Mouse (Mus musculus): Measurements from ENCODE around the gene Dlgap4.

DNA sequence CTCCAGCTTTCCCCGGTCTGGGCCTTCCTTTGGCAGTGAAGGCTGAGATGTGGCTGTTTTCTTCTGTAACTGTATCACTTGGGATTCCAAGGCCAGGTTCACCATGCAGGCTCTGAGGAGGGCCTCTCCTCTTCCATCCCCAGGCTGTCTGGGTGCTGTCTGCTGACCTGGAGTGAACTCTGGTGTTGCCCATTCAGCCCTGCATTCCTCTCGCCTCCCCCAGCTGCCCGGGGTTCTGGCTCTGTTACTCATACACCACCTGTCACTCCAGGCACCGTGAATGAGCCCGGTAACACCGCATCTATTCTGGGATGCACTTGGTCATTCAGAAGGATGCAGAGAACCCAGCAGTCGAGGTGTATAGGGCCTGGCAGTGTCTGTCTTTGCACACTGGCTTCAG is 123.3 kb downstream of the Dlgap4 start:
- TF ChIP-seq CTCF (IDR thresholded peaks at IDR 0.05; ENCODE audit: control insufficient read depth, insufficient read depth, insufficient replicate concordance, low read depth, low read length) (no peak), POLR2A (IDR thresholded peaks at IDR 0.05; ENCODE audit: control insufficient read depth, low read depth, low read length) (no peak)

Measured in testis, adult 2 months (tissue).